Mouse (Mus musculus) ES-E14 (cell line): Measurements from ENCODE around the gene R3hdml. TPM values are rescaled to one million over a fixed set of nuclear protein-coding genes. Genes with fewer than 3 reads are reported as not detected.
A peak's percentile ranks its signal among the peaks of the same experiment; 100 is the strongest.

ENCODE experiments used
- DNase-seq: peaks from one replicate; pipeline ENCODE4 v3.0.0-alpha.2; 2013; ENCODE audit warnings: low read depth, low spot score
- H3K27ac ChIP-seq: 2 replicates; pipeline ENCODE4 v1.5.1; 2012; ENCODE audit warnings: low read depth, mild to moderate bottlenecking, low read length, moderate library complexity, mixed read lengths; ENCODE audit not compliant: poor library complexity, insufficient read depth, severe bottlenecking
- H3K36me3 ChIP-seq: 2 replicates; pipeline ENCODE4 v1.6.1; 2012; ENCODE audit warnings: mild to moderate bottlenecking, low read length, moderate library complexity, mixed read lengths; ENCODE audit not compliant: control insufficient read depth, poor library complexity, insufficient read depth, severe bottlenecking
- H3K4me1 ChIP-seq, 2 experiments: fragments of 150-350 bp in 1 of 2; sonication (generic) in 1 of 2; 2 replicates each; pipeline ENCODE4 v1.6.1; 2012; ENCODE audit warnings: low read length in 2 of 2, mild to moderate bottlenecking in 1 of 2, mixed read lengths in 1 of 2; ENCODE audit not compliant: control insufficient read depth in 2 of 2, insufficient read depth in 2 of 2, poor library complexity in 1 of 2
- H3K4me3 ChIP-seq, 2 experiments: fragments of 150-350 bp in 1 of 2; sonication (generic) in 1 of 2; 2 replicates each; pipeline ENCODE4 v1.5.1; 2012; ENCODE audit warnings: low read length in 2 of 2, low read depth in 1 of 2, mild to moderate bottlenecking in 1 of 2, mixed read lengths in 1 of 2; ENCODE audit not compliant: insufficient read depth in 1 of 2, poor library complexity in 1 of 2, severe bottlenecking in 1 of 2
- H3K9ac ChIP-seq: 2 replicates; pipeline ENCODE4 v1.6.1; 2012; ENCODE audit warnings: low read depth, mild to moderate bottlenecking, low read length, mixed read lengths; ENCODE audit not compliant: poor library complexity, insufficient read depth, severe bottlenecking
- H3K9me3 ChIP-seq: fragments of 150-350 bp; sonication (generic); 2 replicates; pipeline ENCODE4 v1.6.1; 2012; ENCODE audit warnings: low read depth, mild to moderate bottlenecking, low read length; ENCODE audit not compliant: control insufficient read depth, insufficient read depth
- CHD2 ChIP-seq: IDR thresholded peaks from 2 replicates; pipeline ENCODE4 v1.6.1; 2014; ENCODE audit warnings: mild to moderate bottlenecking, low read depth, low read length, inconsistent platforms
- HCFC1 ChIP-seq: IDR thresholded peaks from 2 replicates; pipeline ENCODE4 v1.6.1; 2012; ENCODE audit warnings: low read length, inconsistent platforms, borderline replicate concordance; ENCODE audit not compliant: insufficient read depth
- MAFK ChIP-seq: IDR thresholded peaks from 2 replicates; pipeline ENCODE4 v1.6.1; 2014; ENCODE audit warnings: mild to moderate bottlenecking, low read depth, low read length, inconsistent platforms; ENCODE audit not compliant: insufficient read depth
- ZC3H11A ChIP-seq: IDR thresholded peaks from 2 replicates; pipeline ENCODE4 v1.6.1; 2012; ENCODE audit warnings: low read depth, mild to moderate bottlenecking, inconsistent platforms, low read length, borderline replicate concordance
- ZNF384 ChIP-seq: IDR thresholded peaks from 2 replicates; pipeline ENCODE4 v1.6.1; 2012; ENCODE audit warnings: low read depth, low read length, inconsistent platforms
- in situ Hi-C, 2 experiments: fragments of 600-800 bp; cut with MboI; formaldehyde crosslinking; loops; one replicate each; pipeline ENCODE4 v1.15.1; 2025; ENCODE audit warnings: low sequenced_read_pairs in 2 of 2, inconsistent platforms in 1 of 2; ENCODE audit not compliant: unreplicated experiment in 2 of 2
- total RNA-seq: library from RNA; depleted of rRNA; stranded (reverse); fragments of 300-350 nt; gene quantifications from 2 replicates; pipeline ENCODE4 v1.2.3, GENCODE M21; 2012

The R3hdml gene
- total RNA-seq, 1 experiment = 4.4 TPM

DNA sequence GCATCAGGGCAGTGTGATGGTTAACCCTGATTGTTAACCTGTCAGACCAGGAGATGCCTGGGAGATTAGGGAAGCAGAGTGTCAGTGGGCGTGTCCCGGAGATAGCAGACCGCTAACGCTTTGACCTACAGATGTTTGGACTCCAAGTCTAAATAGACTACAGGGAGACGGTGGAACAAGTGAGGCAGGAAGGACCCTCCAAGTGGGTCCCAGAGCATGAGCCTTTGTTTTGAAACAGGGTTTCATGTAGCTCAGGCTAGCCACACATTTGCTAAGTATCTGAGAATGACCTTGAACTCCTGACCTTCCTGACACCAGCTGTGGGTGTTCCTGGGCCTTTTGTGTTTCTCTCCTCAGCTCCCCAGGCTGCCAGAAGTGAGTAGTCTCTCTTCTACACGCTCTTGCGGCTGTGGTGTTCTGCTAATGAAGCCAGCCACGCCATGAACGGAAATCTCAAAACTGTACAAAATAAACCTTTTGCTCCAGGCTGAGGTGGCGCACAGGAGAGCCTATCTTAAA, 28.8 kb upstream of the R3hdml start:
- H3K4me1 ChIP-seq = peaks cover 21 to 24% of the 10 kb centered on the region in 2 experiments
- peak overlapping the region; percentile 97 for H3K27ac ChIP-seq
- DNase-seq = peak; percentile 82
- H3K9ac ChIP-seq = no peak overlapping the region
- no peak for TF ChIP-seq MAFK
- TF ChIP-seq CHD2 = peak; percentile 43; the same call in 1 of the 2 replicates
- in situ Hi-C loops = no loop called here
- no peaks in the 10 kb centered on the region for H3K9me3 ChIP-seq
- no peak overlapping the region for H3K4me3 ChIP-seq
- H3K36me3 ChIP-seq = peaks cover 10% of the 10 kb centered on the region; the same call in 1 of the 2 replicates

DNA sequence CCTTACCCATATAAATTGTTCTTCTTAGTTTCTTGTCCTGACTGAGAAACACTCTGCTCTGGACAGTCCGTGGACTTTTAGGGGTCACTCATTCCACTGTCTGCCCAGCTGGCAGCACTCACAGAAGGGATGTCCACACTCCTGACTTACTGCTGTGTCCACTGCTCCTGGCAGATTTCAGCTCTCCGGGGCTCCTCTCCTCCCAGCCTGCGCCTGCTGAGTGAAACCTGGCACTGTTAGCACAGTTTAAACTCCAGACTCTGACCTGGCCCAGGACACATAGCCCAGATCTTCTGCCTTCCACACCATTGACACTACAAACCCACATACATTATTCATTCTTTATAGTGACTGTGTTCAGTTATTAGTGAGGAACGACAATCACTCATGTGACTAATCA, 28.1 kb upstream of the R3hdml start:
- in situ Hi-C loops = no loop called here
- Histone ChIP-seq H3K9me3 (no peaks in the 10 kb centered on the region), H3K36me3 (peaks cover 10% of the 10 kb centered on the region; the same call in 1 of the 2 replicates), H3K27ac (peak overlapping the region; percentile 97), H3K4me1 (peaks cover 21% of the 10 kb centered on the region in 2 experiments), H3K4me3 (no peak overlapping the region), H3K9ac (peak overlapping the region; percentile 42; the same call in 1 of the 2 replicates)
- no peak for TF ChIP-seq ZC3H11A
- no peak for TF ChIP-seq ZNF384
- TF ChIP-seq MAFK = no peak
- TF ChIP-seq HCFC1 = no peak
- TF ChIP-seq CHD2 = no peak
- DNase-seq = no peak

DNA sequence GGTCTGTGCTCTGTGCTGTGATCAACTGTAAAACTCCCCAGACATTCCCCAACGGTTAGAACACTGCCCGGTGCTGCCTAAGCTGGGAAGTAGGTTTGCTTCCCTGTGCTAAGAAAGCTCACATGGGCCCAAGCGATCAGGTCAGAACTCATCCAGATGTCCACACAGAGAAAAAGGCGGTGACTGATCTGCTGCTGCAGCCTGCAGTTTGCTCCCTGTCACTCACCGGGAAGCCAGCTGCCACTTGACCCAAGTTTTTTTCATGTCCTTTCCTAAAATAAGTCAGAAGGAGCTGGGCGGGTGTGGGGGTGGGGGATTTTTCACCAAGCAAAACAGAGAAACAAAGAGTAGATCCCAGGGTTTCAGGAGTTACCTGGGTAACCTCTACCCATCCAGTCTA, 27.6 kb upstream of the R3hdml start:
- in situ Hi-C loops = no loop called here
- H3K4me3 ChIP-seq = no peak overlapping the region
- no peak overlapping the region; the same call in 1 of the 2 replicates for H3K9ac ChIP-seq
- no peak for DNase-seq
- H3K4me1 ChIP-seq = peaks cover 21% of the 10 kb centered on the region in 2 experiments
- H3K27ac ChIP-seq = peak overlapping the region; percentile 97
- no peaks in the 10 kb centered on the region for H3K9me3 ChIP-seq
- TF ChIP-seq ZNF384 (0 out of 2 replicates have a peak, but pooled peaks have one; percentile 39), CHD2 (no peak)
- H3K36me3 ChIP-seq = peaks cover 15% of the 10 kb centered on the region

DNA sequence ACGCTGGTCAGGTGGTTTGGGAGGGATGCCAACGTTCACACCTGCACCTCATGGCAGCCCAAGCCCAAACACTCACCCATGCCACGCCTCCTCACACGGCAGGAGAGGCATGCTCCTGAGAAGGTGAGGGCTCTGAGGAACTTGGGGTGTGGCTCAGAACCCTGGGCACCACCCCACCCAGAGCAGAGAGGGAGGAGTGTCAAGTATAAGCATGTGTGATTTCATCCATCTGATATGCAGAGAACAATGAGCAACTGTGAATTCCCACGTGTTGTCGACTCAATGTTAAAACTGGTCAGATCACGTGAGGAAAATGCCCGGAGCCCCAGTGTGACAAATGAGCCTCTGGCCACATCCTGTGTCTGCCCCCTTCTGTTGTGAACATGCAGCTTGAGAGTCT, 25.3 kb upstream of the R3hdml start:
- H3K9ac ChIP-seq = no peak overlapping the region
- in situ Hi-C loops = no loop called here
- TF ChIP-seq MAFK = no peak
- TF ChIP-seq HCFC1 = no peak
- no peak for TF ChIP-seq ZC3H11A
- TF ChIP-seq ZNF384 = no peak
- TF ChIP-seq CHD2 = no peak
- H3K9me3 ChIP-seq = no peaks in the 10 kb centered on the region
- no peak for DNase-seq
- H3K4me1 ChIP-seq = peaks cover 21% of the 10 kb centered on the region in 2 experiments
- peaks cover 19% of the 10 kb centered on the region for H3K36me3 ChIP-seq
- no peak overlapping the region for H3K4me3 ChIP-seq
- no peak overlapping the region for H3K27ac ChIP-seq

DNA sequence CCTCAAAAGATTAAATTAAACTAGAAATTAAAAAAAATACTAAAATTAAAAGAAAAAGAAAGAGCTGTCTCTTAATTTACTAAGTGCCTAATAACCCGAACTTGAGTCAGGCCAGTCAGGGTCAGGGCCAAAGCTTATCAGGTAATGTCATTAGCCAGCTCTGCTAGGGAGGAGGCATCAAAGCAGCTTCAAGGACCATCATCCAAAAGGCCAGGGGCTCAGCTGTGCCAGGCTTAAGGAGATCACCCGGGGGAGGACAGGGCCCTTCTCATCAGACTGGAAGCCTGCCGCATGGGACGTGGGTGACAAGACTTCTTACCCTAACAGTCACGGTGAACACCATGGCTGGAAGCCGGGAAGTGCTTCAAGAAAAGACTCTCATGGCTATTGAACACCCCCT, 24.5 kb upstream of the R3hdml start:
- in situ Hi-C loops = no loop called here
- DNase-seq = no peak
- H3K4me1 ChIP-seq = peaks cover 18 to 19% of the 10 kb centered on the region in 2 experiments
- H3K9ac ChIP-seq = no peak overlapping the region
- no peak overlapping the region for H3K4me3 ChIP-seq
- no peak overlapping the region for H3K27ac ChIP-seq
- H3K9me3 ChIP-seq = no peaks in the 10 kb centered on the region
- peaks cover 19% of the 10 kb centered on the region for H3K36me3 ChIP-seq
- TF ChIP-seq CHD2 (no peak), ZC3H11A (no peak), HCFC1 (no peak), MAFK (no peak), ZNF384 (no peak)
